Mouse (Mus musculus) embryo, embryonic 9.5 days (tissue): Measurements from ENCODE around the gene Fam189b.
A peak's percentile ranks its signal among the peaks of the same experiment; 100 is the strongest.
"Not testable (repeated sequence)": the region's sequence is repeated elsewhere in the genome, so short reads cannot be mapped to it uniquely, and the experiment has no call there.

Source experiments
- DNase-seq: peaks from one replicate; pipeline ENCODE4 v3.0.0-alpha.2; 2017; ENCODE audit errors: extremely low spot score

The Fam189b gene

DNA sequence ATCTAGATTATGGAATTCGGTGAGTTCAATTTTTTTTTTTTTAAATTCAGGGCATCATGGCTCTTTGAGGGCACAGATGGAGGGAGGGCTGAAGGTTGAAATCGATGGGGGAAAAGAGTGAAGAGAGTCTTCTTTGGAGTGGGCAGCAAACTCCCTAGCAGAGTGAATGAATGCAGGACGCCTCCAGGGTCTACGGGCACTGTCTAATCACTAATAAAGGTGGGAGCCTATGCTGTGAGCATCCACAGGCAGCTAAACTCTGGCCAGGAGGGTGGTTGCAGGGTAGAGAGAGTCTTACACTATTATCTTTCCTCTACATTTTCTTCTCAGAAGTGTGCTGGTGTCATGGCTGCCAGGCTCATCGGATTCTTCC lies 20.2 kb downstream of the Fam189b start:
- DNase-seq, result no peak

DNA sequence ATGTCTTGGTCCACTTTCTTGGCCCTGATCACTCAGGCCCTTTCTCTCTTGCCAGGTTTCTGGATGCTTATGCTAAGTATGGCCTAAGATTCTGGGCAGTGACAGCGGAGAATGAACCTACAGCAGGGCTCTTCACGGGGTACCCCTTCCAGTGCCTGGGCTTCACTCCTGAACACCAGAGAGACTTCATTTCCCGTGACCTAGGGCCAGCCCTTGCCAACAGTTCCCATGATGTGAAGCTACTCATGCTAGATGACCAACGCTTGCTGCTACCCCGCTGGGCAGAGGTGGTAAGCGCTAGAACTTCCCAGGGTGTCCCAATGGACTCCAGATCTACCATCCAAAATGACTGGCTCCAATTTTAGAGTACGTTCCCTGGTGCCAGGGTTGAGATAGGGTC lies 23.1 kb downstream of the Fam189b start:
- no peak for DNase-seq

DNA sequence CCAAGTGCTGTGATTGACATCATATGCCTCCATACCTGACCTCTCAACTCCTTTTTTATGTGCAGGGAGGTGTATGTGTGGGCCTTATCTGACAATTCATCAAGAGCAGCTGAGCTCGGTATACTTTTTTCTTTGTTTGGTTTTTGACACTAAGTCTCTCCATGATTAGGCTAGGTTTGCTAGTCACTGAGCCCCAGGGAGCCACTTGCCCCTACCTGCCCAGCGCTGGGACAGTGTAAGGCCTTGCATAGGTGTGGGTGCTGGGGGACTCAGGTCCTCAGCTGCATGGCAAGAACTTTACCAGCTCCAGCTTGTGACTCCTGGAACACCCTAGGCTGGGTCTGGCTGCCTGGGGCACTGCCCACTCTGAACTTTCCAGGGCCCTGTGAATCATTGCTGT lies 23.8 kb downstream of the Fam189b start:
- no peak for DNase-seq

DNA sequence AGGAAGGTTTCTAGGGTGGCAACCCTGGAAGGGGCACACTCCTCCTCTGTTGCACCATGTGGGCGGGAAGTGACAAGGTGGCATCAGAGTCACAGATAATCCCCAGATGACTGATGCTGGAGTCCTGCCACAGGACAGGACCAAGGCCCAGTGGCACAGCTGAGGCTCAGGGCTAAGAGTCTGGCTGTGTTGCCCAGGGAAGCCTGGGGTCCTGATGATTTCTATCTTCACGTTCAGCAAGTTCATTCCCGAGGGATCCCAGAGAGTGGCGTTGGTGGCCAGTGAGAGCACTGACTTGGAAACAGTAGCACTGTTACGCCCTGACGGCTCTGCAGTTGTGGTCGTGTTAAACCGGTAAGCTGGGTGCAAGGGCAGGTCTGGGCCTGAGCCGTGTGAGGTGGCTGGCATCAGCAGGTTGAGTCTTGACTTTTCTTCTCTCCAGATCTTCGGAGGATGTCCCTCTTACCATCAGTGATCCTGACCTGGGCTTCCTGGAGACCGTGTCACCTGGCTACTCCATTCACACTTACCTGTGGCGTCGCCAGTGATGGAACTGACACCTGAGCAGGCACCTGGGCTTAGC lies 25.2 kb downstream of the Fam189b start:
- no peak for DNase-seq

DNA sequence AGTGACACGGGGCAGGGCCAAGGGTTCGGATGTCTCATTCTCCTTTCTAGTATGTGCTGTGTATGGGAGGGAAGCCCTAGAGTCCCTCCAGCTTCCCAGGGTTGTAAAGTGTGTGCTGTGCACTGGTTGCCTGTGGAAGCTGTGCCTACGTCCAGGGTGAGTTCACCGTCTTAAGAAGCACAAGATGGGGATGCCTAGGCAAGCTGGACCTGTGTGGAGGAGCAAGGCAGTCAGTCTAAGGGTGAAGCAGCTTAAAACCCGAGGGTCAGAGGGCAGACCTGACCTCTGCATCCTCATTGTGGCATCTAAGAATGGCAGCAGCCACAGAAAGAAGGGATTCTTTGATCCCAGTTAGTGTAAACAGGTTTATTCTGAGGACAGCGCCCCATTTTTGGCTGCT lies 25.8 kb downstream of the Fam189b start:
- DNase-seq, result no peak

DNA sequence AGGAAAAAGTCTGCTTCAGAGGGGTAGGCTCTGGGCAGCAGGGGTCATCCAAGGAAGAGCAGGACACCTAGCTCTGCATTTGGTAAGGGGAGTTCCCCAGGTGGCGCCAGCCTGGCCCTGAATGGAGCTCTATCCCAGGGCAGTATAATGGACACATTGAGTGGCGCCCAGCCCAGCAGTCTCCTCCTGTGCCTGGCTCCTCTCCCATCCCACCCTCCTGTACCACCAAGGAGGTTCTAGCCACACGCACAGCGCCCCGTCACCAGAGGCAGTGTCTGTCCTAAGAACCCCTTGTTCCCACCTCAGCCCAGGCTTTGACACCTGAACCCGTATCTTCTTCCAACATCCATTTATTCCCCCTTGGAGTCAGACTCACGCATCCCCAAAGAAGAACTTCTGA lies 26.8 kb downstream of the Fam189b start:
- DNase-seq, result no peak

DNA sequence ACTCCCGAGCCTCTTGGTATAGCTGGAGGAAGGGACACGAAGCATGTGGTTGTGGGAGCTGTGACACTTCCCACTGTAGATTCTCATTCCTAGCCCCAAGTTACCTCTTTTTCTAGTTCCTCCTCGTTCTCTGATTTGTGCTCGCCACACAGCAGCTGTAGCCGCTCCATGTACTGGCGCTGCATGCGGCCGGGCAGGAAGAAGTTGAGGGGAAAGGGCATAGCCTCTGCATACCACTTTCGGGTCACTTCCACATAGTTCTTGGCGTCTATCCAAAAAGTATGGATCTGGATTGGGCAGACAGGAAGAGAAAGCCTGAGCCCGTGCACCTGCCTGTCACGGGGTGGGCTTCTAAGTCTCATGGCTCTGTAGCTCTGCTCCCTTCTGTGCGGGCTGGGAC lies 27.2 kb downstream of the Fam189b start:
- no peak for DNase-seq

DNA sequence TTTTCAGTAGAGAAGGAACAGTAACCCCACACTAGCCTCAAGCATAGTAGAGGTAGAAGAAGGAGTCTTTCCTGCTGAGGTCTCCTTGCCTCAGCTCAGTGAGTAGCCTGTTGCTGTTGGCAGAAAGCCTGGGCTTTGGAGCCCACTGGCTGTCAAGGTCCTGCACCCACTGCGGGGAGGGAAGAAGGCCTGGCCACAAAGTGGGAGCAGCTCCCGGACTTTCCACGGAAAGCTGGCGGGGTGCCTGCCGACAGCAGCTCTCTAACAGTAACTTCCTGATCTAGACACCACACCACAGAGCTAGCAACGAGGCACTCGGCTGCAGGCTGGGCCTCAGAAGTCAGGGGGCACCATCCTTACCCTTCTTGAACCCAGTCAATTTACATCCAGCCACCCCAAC lies 27.8 kb downstream of the Fam189b start:
- DNase-seq, result no peak

DNA sequence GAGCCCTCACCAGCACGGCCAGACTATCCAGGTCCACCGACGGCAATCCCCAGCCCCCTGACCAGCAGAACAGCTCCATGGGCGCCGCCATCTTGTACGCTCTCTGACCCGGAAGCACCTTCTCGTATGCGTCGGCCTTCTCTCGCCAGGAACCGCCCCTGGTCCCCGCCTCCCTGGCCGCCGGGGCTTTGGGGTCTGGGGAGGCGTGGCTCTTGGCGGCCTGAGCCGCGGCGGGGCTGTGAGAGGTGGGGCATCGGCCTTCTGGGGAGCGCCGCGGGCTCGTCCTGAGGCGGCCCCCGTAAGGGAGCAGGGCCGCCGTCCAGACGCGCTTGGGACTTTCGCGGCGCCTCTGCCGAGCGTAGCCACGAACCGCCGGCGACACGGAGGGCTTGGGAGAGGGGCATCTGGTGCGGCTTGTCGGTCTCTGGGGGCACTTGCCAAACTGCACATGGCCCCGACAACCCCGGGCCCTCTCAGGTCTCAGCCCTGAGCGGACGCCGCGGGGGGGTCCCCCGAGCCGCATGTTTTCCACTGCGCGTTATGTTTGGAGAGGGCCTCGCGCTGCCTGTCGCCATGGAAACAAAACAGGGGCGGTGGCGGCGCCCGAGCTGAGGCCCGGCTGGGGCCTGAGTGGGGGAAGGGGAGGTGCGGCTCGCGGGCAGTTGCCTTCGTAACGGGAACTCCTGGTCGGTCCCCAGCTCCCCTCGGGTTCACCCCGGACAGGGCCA lies 31.0 kb downstream of the Fam189b start:
- DNase-seq, result peak; percentile 96

DNA sequence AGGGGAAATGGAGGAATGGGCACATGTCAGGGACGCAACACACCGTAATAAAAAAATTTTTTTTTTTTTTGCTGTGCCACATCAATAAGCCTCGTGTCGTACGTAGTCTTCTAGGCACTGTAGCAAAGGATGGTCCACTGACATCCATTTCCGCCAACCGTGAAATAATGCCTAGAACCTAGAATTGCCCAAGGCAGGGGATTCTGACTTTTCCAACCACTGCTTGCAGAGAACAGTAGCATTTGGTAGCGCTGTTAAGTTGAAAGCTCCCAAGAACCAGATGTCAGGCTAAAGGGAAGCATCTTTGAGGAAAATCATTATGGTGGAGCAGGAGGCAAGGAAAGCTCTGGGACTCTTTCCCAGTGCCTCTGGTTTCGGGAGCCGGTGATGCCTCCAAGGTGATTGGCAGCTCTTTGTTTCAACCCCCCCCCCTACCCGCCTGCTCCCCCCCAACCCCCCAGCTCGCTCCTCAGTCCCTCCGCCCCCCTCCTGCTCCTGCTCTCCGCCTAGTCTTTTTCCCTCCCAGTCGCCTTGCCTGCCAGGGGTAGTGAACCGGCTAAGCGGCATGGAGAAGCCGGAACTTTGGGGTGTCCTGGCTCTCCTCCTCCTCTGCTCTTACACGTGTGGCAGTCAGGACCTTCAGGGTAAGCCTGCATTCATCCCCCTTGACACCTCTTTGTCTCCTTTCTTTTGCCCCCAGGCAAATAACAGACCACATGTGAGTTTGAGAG lies 31.9 kb downstream of the Fam189b start, which contains the start of gene Thbs3:
TSS of gene Thbs3 (plus strand) at position 500 of the 731 bp plus-strand sequence.
- DNase-seq, result peak; percentile 68

DNA sequence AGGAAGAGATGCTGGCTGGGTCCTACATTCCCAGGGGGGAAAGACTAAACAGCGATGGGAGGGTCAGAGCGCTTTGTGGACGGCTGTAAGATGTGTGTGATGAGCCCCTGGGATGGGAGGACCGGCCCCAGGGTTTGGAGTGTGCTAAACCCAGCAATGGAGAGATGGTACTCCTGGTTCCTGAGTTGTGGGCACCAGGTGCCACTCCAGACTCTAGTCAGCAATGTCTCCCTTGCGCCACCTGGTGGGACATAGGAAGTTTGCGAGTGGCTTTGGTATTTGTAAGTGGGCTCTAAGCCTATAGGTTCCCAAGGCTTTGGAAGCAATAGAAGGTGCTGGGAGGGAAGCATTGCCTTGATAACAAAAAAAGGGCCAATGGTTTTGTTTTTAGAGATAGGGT lies 32.9 kb downstream of the Fam189b start:
- peak; percentile 85 for DNase-seq

DNA sequence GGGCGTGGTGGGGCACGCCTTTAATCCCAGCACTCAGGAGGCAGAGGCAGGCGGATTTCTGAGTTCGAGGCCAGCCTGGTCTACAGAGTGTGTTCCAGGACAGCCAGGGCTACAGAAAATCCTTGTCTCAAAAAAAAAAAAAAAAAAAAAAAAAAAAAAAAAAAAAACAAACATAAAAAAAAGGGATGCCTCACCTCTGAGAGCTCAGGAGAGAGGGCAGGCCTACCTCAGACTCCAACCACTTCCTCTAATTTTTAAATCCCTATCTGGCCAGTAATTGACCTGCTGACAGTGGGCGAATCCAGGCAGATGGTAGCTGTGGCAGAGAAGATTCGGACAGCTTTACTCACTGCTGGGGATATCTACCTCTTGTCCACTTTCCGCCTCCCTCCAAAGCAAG lies 33.5 kb downstream of the Fam189b start:
- not testable (repeated sequence) for DNase-seq

DNA sequence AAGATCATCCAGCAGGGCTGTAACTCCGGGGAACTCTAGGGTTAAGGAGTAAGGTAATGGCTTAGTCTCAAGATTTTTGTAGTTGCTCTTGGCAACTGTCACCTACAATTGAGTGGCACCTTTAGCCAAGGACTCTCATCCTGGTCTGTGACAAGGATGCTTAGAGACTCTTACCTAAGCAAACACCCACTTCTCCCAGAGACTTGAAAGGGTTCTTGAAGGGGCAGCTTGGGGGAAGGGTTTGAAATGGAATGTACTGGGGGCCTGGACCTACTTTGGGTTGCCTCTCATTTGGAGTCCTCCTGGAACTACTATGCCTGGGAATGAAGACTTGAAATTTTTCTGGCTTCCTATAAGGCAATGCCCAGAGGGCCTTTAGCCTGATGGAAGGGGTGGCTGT lies 35.3 kb downstream of the Fam189b start:
- DNase-seq, result no peak

DNA sequence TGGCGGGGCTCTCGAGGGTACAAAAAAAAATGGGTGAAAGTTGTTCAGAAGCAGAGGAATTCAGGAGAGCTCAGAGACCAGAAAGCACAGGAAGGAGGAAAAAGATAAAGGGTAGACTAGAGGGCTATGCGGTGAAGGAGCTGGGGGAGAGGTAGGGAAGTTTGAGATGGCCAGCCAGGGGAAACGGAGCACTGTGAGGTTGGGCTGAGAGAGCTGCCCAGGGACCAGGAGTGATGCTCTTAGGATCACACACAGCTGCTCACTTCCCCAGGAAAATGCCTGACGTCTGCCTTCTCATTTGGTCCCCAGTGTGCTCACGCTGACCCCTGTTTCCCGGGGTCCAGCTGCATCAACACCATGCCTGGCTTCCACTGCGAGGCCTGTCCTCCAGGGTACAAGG lies 36.6 kb downstream of the Fam189b start:
- DNase-seq, result no peak

DNA sequence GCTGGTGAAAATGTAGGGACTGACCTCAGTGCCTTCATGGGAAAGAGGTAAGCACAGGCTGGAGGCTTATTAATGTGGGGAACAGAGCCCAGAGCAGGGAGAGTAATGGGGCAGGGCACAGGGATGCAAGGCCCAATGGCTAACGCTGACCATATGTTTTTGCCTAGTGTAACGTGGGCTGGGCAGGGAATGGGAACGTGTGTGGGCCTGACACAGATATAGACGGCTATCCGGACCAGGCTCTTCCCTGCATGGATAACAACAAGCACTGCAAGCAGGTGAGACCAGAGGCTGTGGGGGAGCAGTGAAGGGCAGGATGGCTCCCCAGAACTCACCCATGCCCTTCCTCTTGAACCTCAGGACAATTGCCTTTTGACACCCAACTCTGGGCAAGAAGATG lies 38.2 kb downstream of the Fam189b start:
- no peak for DNase-seq

DNA sequence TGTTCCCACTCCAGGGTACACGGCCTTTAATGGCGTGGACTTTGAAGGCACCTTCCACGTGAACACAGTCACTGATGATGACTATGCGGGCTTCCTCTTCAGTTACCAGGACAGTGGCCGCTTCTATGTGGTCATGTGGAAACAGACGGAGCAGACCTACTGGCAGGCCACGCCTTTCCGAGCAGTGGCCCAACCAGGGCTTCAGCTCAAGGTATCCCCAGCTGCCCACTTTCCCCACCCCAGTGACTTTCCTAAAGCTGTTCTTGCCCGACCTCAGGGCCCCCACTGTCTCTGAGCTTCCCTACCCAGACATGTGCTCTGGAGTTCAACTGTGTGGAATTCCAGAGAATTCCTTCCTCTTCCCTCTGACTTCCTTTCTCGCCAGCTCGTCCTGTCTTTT lies 41.9 kb downstream of the Fam189b start:
- no peak for DNase-seq

DNA sequence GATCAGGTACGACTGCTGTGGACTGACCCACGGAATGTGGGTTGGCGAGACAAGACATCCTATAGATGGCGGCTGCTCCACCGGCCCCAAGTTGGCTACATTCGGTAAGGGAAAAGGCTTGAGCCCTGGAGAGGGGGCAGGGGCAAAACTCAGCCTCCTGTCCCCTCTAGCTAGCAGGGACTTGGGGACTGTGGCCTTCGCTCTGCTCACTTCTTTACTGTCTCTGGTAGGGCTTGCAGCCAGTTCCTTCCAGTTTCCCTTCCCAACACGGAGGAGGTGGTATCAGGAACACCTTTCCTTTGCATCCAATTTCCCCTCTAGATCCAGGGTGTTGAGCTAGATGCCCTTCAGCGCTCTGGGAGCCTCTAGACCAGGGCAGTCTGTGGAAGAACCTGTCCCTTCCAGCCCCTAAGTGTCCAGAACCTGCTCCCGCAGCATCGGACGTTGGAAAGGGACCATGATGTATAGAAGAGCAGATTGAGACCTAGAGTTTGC lies 42.4 kb downstream of the Fam189b start:
- no peak for DNase-seq

DNA sequence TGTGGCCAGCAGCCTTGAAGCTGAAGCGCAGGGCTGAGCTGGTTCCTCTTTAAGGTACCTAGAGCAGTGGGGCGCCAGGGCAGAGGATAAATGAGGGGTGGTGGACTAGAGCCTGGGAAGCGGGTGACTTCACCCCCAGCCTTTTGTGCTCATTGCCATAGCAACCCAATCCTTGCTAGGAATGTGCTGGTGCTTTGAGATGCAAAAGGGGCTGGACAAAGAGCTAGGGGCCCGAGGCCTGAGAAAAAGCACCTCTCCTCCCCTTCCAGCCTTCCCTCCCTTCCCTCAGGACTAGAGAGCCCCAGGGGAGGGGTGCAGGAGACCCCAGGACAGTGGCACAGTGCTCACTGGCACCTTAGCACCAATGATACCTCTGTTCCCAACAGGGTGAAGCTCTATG lies 43.0 kb downstream of the Fam189b start:
- DNase-seq, result peak; percentile 81

DNA sequence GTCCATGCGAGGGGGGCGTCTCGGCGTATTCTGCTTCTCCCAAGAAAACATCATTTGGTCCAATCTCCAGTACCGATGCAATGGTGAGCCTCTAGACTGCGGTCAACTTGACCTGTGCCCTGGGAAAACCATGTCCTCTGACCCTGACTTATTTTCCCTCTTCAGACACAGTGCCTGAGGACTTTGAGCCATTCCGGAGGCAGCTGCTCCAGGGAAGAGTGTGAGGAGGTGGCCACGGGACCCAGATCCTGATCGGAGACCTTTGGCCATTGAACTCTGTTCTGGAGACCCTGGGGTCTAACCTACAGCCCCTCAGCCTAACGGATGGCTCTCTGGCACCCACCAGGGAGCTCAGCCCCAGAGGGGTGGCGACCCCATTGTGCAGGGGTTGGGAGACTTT lies 43.4 kb downstream of the Fam189b start:
- DNase-seq, result no peak

DNA sequence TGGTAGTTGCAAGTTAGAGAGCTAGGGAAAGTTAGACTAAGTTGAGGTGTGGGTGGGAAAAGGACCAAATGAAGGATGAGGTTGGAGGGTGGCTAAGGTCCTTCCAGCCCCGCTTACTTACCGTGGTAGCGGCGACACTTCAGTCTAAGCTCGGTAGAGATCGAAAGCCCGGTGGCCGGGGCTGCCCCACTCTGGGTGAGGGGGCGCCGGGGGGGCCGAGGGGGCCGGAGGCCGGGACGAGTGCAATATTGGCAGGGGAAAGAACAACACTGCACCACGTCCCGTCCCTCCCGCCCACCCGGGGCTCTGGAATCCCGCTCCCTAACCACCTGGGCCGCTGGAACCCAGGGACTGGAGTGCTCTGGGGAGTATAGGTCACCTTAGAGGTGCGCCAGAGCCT lies 44.0 kb downstream of the Fam189b start, which contains the start of gene Mtx1:
TSS of gene Mtx1 (minus strand) at position 189 of the 400 bp plus-strand sequence.
- DNase-seq, result no peak

DNA sequence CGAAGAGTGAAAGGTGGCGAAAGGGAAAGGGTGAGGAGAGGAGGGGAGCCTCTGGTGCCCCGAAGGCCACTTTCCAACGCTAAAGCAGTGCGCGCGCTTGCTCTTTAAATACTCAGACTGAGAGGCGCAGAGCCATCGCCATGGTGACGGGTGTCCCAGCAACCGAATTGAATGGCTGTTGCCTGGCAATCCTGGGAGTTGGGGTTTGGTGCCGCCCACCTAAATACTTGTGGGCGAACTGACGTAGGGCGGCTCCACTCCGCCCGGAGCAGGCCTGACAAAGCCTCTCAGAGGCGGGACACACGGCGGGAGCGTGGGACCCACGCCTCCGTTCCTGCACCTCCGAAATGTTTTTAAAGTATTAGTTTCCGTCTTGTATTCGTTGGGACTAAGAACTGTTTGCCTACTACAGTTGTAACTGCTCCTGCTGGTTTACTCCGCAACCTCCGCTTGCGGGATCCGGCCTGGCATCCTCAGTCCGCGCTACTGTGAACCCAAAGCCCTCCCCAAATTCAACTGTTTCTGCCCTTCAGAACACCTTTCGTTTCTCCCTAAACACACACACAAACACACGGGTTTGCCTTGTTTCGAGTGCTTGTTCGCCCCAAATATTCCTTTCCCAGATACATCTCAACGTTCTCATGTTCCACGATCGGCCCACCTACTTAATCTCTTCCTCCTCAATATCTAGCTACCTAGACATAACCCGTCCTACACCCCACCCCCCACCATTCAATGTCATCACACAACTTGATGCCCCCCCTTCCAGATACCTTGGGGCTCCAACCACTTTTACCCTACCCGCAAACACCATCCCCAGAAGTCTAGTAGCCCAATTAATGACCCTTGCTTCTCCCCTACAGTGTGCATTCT lies 44.6 kb downstream of the Fam189b start:
- peak; percentile 91 for DNase-seq

DNA sequence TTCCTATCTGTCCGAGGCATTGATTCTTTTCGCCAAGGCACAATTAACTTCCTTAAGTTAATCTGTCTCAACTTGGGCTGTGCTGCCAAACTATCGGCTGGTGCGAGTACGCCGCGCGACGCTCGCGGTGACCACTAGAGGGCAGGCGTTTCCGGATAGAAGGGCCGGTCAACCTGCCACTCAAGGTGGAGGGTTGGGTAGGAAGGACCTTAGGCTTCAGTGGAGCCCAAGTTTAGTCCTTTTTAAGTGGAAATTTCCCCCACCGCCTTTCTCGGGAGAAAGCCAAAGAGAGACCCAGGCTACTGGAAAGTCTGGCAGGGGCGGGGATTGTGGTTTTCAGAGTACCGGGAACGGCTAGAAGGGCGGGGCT lies 45.2 kb downstream of the Fam189b start:
- DNase-seq, result peak; percentile 89
